Mouse (Mus musculus) adrenal gland, adult 18-20 months (tissue): ENCODE data around the gene Ehbp1l1. TPM values are rescaled to one million over a fixed set of nuclear protein-coding genes. Genes with fewer than 3 reads are reported as not detected.

Experiments used
- DNase-seq, 2 experiments: peaks; one replicate each; pipeline ENCODE4 v3.0.0; 2021 to 2022; ENCODE audit warnings: low spot score in 2 of 2
- microRNA-seq, 2 experiments: library from miRNA; unstranded; fragments of <30 nt; microRNA quantifications; one replicate each; pipeline ENCODE4 v1.2.0; 2021; ENCODE audit warnings: borderline number of aligned reads in 2 of 2
- total RNA-seq, 2 experiments: library from RNA; stranded (reverse); gene quantifications; 1 replicate in 1 of 2; 2 replicates in 1 of 2; pipeline ENCODE4 v1.2.3; 2021

Ehbp1l1 gene
- total RNA-seq, 2 experiments from 2014 or later: 33.5 to 45.6 TPM

GRCm38 (mm10) chr19:5684985-5685384 is 41.1 kb downstream of the Ehbp1l1 start:
- DNase-seq: no peak

- no peak for DNase-seq
Measured at GRCm38 (mm10) chr19:5684236-5684635, 41.9 kb downstream of the Ehbp1l1 start.

- DNase-seq: no peak
Measured at GRCm38 (mm10) chr19:5680432-5680831, 45.7 kb downstream of the Ehbp1l1 start.

- no peak for DNase-seq
Measured at GRCm38 (mm10) chr19:5668372-5668771, 57.7 kb downstream of the Ehbp1l1 start.

GRCm38 (mm10) chr19:5666386-5666785 is 59.7 kb downstream of the Ehbp1l1 start:
- DNase-seq: no peak

GRCm38 (mm10) chr19:5665465-5665864 is 60.7 kb downstream of the Ehbp1l1 start:
- no peak for DNase-seq

- no peak for DNase-seq
Measured at GRCm38 (mm10) chr19:5664669-5665257, 61.4 kb downstream of the Ehbp1l1 start.

GRCm38 (mm10) chr19:5662981-5663913 is 62.9 kb downstream of the Ehbp1l1 start, which contains the start of gene Sipa1:
TSS of gene Sipa1 (minus strand) at chr19:5663707.
- DNase-seq: peak; percentile 95 to 96

- no peak for DNase-seq
Measured at GRCm38 (mm10) chr19:5662310-5662709, 63.8 kb downstream of the Ehbp1l1 start.

GRCm38 (mm10) chr19:5660942-5661751 is 65.0 kb downstream of the Ehbp1l1 start:
- DNase-seq: no peak

Small RNA genes lying within 50 kb of the gene (microRNA-seq; reads per million reads assigned to microRNA genes)
- gene Mir6987: 0 to 0.95 reads per million in 2 experiments

Other genes starting within 250 kb of the Ehbp1l1 start
- gene Mus81, start 237.9 kb downstream of the Ehbp1l1 start, total RNA-seq: 10 to 100 TPM; 25.1 to 35.8 TPM
- 100 to 1,000 TPM; 689 to 693 TPM for gene Cfl1, start 235.9 kb downstream of the Ehbp1l1 start, total RNA-seq
- gene 1700020D05Rik, start 222.5 kb downstream of the Ehbp1l1 start, total RNA-seq: 1 to 10 TPM; 1.7 to 2.2 TPM
- 10 to 100 TPM; 12.3 to 12.4 TPM for gene Snx32, start 215.8 kb downstream of the Ehbp1l1 start, total RNA-seq
- not detected for gene Ovol1, start 165.7 kb downstream of the Ehbp1l1 start, total RNA-seq
- 1 to 10 TPM; 6.5 to 9.9 TPM for gene Ap5b1, start 158.3 kb downstream of the Ehbp1l1 start, total RNA-seq
- gene Rnaseh2c, start 124.4 kb downstream of the Ehbp1l1 start, total RNA-seq: 100 to 1,000 TPM; 108 to 113 TPM
- gene Kat5, start 116.1 kb downstream of the Ehbp1l1 start, total RNA-seq: 10 to 100 TPM; 67.8 to 69.3 TPM
- 10 to 100 TPM; 79.6 to 90.2 TPM for gene Rela, start 88.8 kb downstream of the Ehbp1l1 start, total RNA-seq
- gene Sipa1, start 62.6 kb downstream of the Ehbp1l1 start, total RNA-seq: 10 to 100 TPM; 41.1 to 45.6 TPM
- 10 to 100 TPM; 36.9 to 45.8 TPM for gene Map3k11, start 37.6 kb downstream of the Ehbp1l1 start, total RNA-seq
- gene Pcnx3, start 37.4 kb downstream of the Ehbp1l1 start, total RNA-seq: 100 to 1,000 TPM in 1 of 2 experiments, 10 to 100 TPM in 1; 84.6 to 103 TPM
- gene Kcnk7, start 21.9 kb downstream of the Ehbp1l1 start, total RNA-seq: not detected
- gene Fam89b, start 3.3 kb upstream of the Ehbp1l1 start, total RNA-seq: 10 to 100 TPM; 42.9 to 61.5 TPM
- 100 to 1,000 TPM; 241 to 252 TPM for gene Ltbp3, start 14.6 kb upstream of the Ehbp1l1 start, total RNA-seq
- gene Scyl1, start 45.1 kb upstream of the Ehbp1l1 start, total RNA-seq: 100 to 1,000 TPM in 1 of 2 experiments, 10 to 100 TPM in 1; 92.3 to 105 TPM
- gene Frmd8, start 149.0 kb upstream of the Ehbp1l1 start, total RNA-seq: 10 to 100 TPM; 21.1 to 42.8 TPM
- 10 to 100 TPM in 1 of 2 experiments, 1 to 10 TPM in 1; 4.9 to 19.0 TPM for gene Slc25a45, start 151.5 kb upstream of the Ehbp1l1 start, total RNA-seq
- 1 to 10 TPM in 1 of 2 experiments, under 1 TPM in 1; 0.90 to 1.1 TPM for gene Tigd3, start 167.8 kb upstream of the Ehbp1l1 start, total RNA-seq
- gene Dpf2, start 186.7 kb upstream of the Ehbp1l1 start, total RNA-seq: 100 to 1,000 TPM; 111 to 129 TPM
- gene Cdc42ep2, start 198.5 kb upstream of the Ehbp1l1 start, total RNA-seq: 1 to 10 TPM; 5.2 to 8.0 TPM
- gene Pola2, start 237.9 kb upstream of the Ehbp1l1 start, total RNA-seq: 10 to 100 TPM; 15.5 to 16.8 TPM